Mouse (Mus musculus) ES-E14 (cell line): ENCODE data around the gene Tbc1d10a. TPM values are rescaled to one million over a fixed set of nuclear protein-coding genes. Genes with fewer than 3 reads are reported as not detected.
A peak's percentile ranks its signal among the peaks of the same experiment; 100 is the strongest.

Experiments used
- DNase-seq: peaks from one replicate; pipeline ENCODE4 v3.0.0-alpha.2; 2013; ENCODE audit warnings: low read depth, low spot score
- H3K27ac ChIP-seq: 2 replicates; pipeline ENCODE4 v1.5.1; 2012; ENCODE audit warnings: low read depth, mild to moderate bottlenecking, low read length, moderate library complexity, mixed read lengths; ENCODE audit not compliant: poor library complexity, insufficient read depth, severe bottlenecking
- H3K36me3 ChIP-seq: 2 replicates; pipeline ENCODE4 v1.6.1; 2012; ENCODE audit warnings: mild to moderate bottlenecking, low read length, moderate library complexity, mixed read lengths; ENCODE audit not compliant: control insufficient read depth, poor library complexity, insufficient read depth, severe bottlenecking
- H3K4me1 ChIP-seq, 2 experiments: fragments of 150-350 bp in 1 of 2; sonication (generic) in 1 of 2; 2 replicates each; pipeline ENCODE4 v1.6.1; 2012; ENCODE audit warnings: low read length in 2 of 2, mild to moderate bottlenecking in 1 of 2, mixed read lengths in 1 of 2; ENCODE audit not compliant: control insufficient read depth in 2 of 2, insufficient read depth in 2 of 2, poor library complexity in 1 of 2
- H3K4me3 ChIP-seq, 2 experiments: fragments of 150-350 bp in 1 of 2; sonication (generic) in 1 of 2; 2 replicates each; pipeline ENCODE4 v1.5.1; 2012; ENCODE audit warnings: low read length in 2 of 2, low read depth in 1 of 2, mild to moderate bottlenecking in 1 of 2, mixed read lengths in 1 of 2; ENCODE audit not compliant: insufficient read depth in 1 of 2, poor library complexity in 1 of 2, severe bottlenecking in 1 of 2
- H3K9ac ChIP-seq: 2 replicates; pipeline ENCODE4 v1.6.1; 2012; ENCODE audit warnings: low read depth, mild to moderate bottlenecking, low read length, mixed read lengths; ENCODE audit not compliant: poor library complexity, insufficient read depth, severe bottlenecking
- H3K9me3 ChIP-seq: fragments of 150-350 bp; sonication (generic); 2 replicates; pipeline ENCODE4 v1.6.1; 2012; ENCODE audit warnings: low read depth, mild to moderate bottlenecking, low read length; ENCODE audit not compliant: control insufficient read depth, insufficient read depth
- CHD2 ChIP-seq: IDR thresholded peaks from 2 replicates; pipeline ENCODE4 v1.6.1; 2014; ENCODE audit warnings: mild to moderate bottlenecking, low read depth, low read length, inconsistent platforms
- HCFC1 ChIP-seq: IDR thresholded peaks from 2 replicates; pipeline ENCODE4 v1.6.1; 2012; ENCODE audit warnings: low read length, inconsistent platforms, borderline replicate concordance; ENCODE audit not compliant: insufficient read depth
- MAFK ChIP-seq: IDR thresholded peaks from 2 replicates; pipeline ENCODE4 v1.6.1; 2014; ENCODE audit warnings: mild to moderate bottlenecking, low read depth, low read length, inconsistent platforms; ENCODE audit not compliant: insufficient read depth
- ZC3H11A ChIP-seq: IDR thresholded peaks from 2 replicates; pipeline ENCODE4 v1.6.1; 2012; ENCODE audit warnings: low read depth, mild to moderate bottlenecking, inconsistent platforms, low read length, borderline replicate concordance
- ZNF384 ChIP-seq: IDR thresholded peaks from 2 replicates; pipeline ENCODE4 v1.6.1; 2012; ENCODE audit warnings: low read depth, low read length, inconsistent platforms
- in situ Hi-C, 2 experiments: fragments of 600-800 bp; cut with MboI; formaldehyde crosslinking; loops; one replicate each; pipeline ENCODE4 v1.15.1; 2025; ENCODE audit warnings: low sequenced_read_pairs in 2 of 2, inconsistent platforms in 1 of 2; ENCODE audit not compliant: unreplicated experiment in 2 of 2
- total RNA-seq: library from RNA; depleted of rRNA; stranded (reverse); fragments of 300-350 nt; gene quantifications from 2 replicates; pipeline ENCODE4 v1.2.3, GENCODE M21; 2012

Tbc1d10a gene
- total RNA-seq, 1 experiment = 40.9 TPM

DNA sequence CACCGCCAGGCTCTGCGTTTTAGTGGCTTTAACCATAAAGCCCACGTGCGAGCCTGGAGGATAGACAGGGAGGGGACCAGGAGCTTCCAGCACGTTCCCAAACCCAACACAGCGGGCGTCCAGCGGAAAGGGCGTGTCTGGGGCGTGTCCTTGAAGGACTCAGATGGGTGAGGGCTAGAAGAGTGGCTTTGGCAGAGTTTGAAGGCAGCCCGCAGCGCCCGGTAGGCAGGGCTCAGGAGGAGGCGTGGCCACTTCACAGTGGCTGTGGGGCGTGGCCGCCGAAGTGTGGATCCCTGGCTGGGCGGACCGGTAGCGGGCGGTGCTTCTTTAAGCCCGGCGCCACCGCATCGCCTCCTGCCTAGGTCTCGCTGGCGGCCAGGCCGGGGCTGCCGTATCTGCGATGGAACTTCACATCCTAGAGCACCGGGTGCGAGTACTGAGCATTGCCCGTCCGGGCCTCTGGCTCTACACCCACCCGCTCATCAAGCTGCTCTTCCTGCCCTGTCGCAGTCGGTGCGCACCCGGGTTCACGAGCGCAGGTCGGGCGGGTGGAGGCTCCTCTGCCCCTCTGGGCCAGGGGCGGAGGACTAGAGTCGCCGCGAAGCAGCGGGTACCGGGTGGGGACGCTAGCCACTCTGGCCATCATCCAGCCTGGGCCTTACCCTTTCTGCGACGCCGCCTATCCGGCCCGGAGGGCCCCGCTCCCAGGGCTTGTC is 31.5 kb downstream of the Tbc1d10a start, which contains the start of gene Castor1:
Castor1 (plus strand) TSS at position 312 of the 716 bp plus-strand sequence.
- Histone ChIP-seq H3K27ac (peak within 1 kb of the TSS; percentile 32; the same call in 1 of the 2 replicates), H3K36me3 (peaks cover 22% of the 10 kb centered on the region; the same call in 1 of the 2 replicates), H3K9me3 (no peaks in the 10 kb centered on the region), H3K4me3 (peak within 1 kb of the TSS; percentile 71 to 95), H3K9ac (peak within 1 kb of the TSS; percentile 76), H3K4me1 (peaks cover 2 to 31% of the 10 kb centered on the region in 2 experiments; a peak in 1 of 4 replicates)
- peak; percentile 98 for DNase-seq
- TF ChIP-seq HCFC1 (no peak), ZC3H11A (no peak), MAFK (no peak), ZNF384 (no peak), CHD2 (no peak)
- in situ Hi-C loops = no loop called here

DNA sequence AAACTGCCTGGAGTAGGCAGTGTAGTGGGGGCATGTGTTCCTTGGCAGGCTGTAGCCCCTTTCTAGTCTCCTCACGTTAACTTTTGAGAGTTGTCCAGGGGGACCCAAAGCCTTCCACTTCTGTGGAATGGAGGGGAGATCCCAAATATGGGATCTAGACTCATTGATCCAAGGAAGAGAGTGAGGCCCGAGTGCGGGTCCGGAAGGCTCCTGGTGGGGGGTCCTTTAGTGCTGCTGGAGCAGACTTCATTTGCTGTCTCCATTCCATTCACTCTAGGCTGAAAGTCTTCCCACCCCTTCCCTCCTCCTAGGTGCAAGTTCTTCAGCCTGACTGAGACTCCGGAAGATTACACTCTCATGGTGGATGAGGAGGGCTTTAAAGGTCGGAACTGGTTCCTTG is 32.0 kb downstream of the Tbc1d10a start:
- Histone ChIP-seq H3K4me1 (peaks cover 2 to 31% of the 10 kb centered on the region in 2 experiments; a peak in 1 of 4 replicates), H3K36me3 (peaks cover 17% of the 10 kb centered on the region; the same call in 1 of the 2 replicates), H3K9me3 (no peaks in the 10 kb centered on the region), H3K27ac (no peak overlapping the region), H3K9ac (peak overlapping the region; percentile 76), H3K4me3 (peak overlapping the region; percentile 71 to 95)
- in situ Hi-C loops = no loop called here
- DNase-seq = no peak
- no peak for TF ChIP-seq ZC3H11A
- no peak for TF ChIP-seq MAFK
- no peak for TF ChIP-seq HCFC1
- no peak for TF ChIP-seq CHD2
- no peak for TF ChIP-seq ZNF384

GRCm38 (mm10) chr11:4219317-4219751 is 32.7 kb downstream of the Tbc1d10a start:
- no peak for DNase-seq
- in situ Hi-C loops = no loop called here
- H3K4me3 ChIP-seq = peak overlapping the region; percentile 71 to 95; a peak in 1 of 4 replicates
- no peak overlapping the region for H3K27ac ChIP-seq
- H3K36me3 ChIP-seq = peaks cover 16% of the 10 kb centered on the region; the same call in 1 of the 2 replicates
- peak overlapping the region; percentile 76; the same call in 1 of the 2 replicates for H3K9ac ChIP-seq
- H3K4me1 ChIP-seq = peaks cover 1 to 35% of the 10 kb centered on the region in 2 experiments; a peak in 2 of 4 replicates
- TF ChIP-seq ZC3H11A (peak; percentile 10; the same call in 1 of the 2 replicates), ZNF384 (no peak), HCFC1 (no peak)
- H3K9me3 ChIP-seq = no peaks in the 10 kb centered on the region

GRCm38 (mm10) chr11:4219908-4220307 is 33.3 kb downstream of the Tbc1d10a start:
- Histone ChIP-seq H3K27ac (no peak overlapping the region), H3K4me1 (peaks cover 0 to 34% of the 10 kb centered on the region in 2 experiments; a peak in 2 of 4 replicates), H3K4me3 (no peak overlapping the region), H3K36me3 (peaks cover 13% of the 10 kb centered on the region; the same call in 1 of the 2 replicates), H3K9me3 (no peaks in the 10 kb centered on the region), H3K9ac (no peak overlapping the region)
- in situ Hi-C loops = loop anchor here in 1 of 2 experiments (5.0 kb wide), 1 partner anchor 37 kb away; the partner anchor contains the start of gene Lif
- no peak for DNase-seq
- TF ChIP-seq MAFK (no peak), ZC3H11A (no peak), CHD2 (no peak), ZNF384 (no peak), HCFC1 (no peak)
